Mouse (Mus musculus): ENCODE measurements around the gene Tiam1. TPM values are rescaled to one million over a fixed set of nuclear protein-coding genes. Genes with fewer than 3 reads are reported as not detected.

Tiam1 gene
- total RNA-seq, 2 experiments from 2014 or later, result 68.6 to 76.1 TPM

DNA sequence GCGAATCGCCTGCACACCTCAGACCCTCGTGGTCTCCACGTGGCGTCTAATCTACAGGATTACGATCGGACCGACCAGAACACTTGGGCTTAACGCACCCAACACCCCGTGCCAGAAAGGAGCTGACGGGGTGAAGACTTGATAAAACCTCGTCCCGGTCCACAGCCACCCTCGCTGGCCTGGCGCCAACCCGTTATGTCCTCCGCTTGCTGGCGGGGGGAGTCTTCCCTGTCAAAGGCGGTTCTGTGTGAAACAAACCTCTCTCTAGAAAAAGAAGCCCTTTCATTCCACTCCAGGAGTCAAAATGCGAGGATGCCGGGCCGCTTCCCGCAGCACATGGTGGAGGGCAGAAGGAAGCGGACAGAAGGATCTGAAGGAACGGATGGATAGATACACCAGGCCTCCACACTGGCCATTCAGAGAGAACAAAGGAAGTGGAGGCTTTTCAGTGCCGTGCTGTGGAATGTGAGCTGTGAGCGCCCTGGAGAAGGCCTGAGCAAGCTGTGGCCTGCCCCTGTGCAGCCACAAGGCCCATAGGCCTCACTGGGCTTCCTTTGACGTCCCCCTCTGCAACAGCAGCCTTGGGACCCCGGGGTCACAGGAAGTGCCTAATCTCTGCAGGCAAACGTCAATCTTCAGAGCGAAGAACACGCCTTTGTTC lies 131.9 kb downstream of the Tiam1 start:
- ATAC-seq (replicated peaks; ENCODE audit: poor library complexity, severe bottlenecking), result no peak

DNA sequence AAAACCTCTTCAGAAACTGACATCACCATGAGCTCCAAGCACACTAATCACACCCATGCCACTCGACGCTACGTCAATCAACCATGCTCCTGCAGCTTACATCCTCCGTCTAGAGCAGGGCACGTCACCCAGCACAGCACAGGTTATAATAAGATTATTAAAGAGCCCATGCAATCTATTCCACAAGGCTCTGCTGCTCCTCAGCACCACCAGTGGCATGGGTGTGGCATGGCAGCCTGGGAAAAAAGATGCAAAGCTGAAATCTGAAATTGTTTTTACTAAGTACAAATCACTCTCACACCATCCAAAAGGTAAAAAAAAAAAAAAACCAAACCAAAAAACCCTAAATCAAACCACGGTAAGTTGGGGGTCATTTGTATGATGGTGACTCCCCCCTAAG lies 135.1 kb downstream of the Tiam1 start:
- no peak for ATAC-seq (replicated peaks; ENCODE audit: poor library complexity, severe bottlenecking)

DNA sequence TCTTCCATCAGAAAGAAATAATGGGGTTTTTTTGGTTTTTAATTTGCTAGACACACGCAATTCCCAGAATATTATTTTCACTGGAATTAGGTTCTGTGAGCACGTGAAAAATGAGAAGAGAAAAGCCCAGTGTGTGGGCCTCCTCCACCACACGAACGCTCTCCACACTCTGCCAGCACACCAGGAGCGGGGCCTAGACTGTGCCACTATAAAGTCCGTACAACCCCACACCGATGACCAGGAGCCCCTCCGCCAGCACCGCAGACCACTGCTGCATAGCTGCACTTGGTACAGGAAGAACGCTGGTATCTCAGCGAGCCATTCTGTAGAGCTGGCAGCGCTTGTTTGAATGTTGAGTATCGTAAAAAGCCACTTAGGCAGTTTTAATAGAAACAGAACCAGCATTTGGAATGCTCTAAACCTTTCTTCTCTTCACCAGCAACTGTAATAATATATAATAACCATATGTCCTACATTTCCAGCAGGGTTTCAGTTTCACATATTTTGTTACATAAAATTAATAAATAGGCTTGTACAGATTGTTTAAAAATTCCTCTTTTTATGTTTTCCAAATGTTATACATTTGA lies 136.1 kb downstream of the Tiam1 start:
- ATAC-seq (replicated peaks; ENCODE audit: poor library complexity, severe bottlenecking), result no peak

GRCm38 (mm10) chr16:90003556-90003955 lies 140.0 kb downstream of the Tiam1 start:
- ATAC-seq (replicated peaks; ENCODE audit: poor library complexity, severe bottlenecking), result no peak

- no peak for ATAC-seq (replicated peaks; ENCODE audit: poor library complexity, severe bottlenecking)
Measured at GRCm38 (mm10) chr16:89995155-89995554, 148.4 kb downstream of the Tiam1 start.

- ATAC-seq (replicated peaks; ENCODE audit: poor library complexity, severe bottlenecking), result peak; percentile 87
Measured at GRCm38 (mm10) chr16:89993991-89994825, 149.4 kb downstream of the Tiam1 start.

GRCm38 (mm10) chr16:89993506-89993905 lies 150.1 kb downstream of the Tiam1 start:
- no peak for ATAC-seq (replicated peaks; ENCODE audit: poor library complexity, severe bottlenecking)

DNA sequence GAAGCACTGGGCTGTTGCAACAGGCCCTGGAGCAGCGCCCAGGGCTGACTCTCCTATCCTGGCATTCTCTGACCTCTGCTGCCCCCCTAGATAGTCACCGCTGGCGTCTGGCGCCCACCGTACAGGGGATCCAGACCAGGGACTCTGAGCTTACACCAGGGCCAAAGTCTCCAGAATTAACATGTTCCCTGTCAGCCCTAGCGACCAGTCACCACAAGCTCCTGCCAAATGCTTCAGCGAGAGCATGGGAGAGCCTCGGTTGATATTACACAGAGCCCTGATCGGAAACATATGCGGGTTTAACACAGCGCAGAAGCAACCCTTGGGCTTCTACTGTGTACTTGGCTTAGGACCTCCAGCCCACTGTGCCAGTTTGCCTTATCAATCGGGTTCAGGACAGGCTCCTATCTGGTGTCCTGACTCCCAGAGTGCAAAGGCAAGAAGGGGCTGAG lies 151.8 kb downstream of the Tiam1 start:
- ATAC-seq (replicated peaks; ENCODE audit: poor library complexity, severe bottlenecking), result no peak

DNA sequence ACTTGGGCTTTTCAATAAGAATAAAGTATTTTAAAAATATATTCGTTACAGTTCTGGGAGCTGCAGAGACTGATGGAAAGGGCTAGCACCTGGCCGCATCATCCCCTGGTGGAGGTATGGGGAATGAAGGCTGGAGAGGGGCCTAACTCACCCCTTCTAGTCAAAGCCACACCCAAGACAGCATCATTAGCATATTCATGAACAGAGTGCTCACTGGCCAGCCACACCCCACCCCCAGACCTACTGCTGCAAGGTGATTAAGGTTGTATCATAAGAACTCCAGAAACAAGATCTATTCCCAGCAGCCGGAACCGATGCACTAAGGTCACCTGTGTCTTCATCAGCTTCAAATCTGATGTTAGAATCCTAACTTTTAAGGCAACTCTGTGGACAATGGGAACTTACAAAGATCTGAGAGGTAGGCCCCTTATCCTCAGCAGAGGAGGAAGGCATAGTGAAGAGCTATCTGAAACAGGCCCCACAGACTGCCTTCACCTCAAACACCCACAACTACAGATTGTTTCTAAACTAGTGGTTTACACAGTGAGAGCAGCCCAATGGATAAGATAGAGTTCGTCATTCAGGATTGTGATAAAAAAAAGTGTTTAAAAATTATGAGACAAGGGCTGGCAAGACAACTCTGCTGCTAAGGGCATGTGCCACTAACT lies 153.1 kb downstream of the Tiam1 start:
- no peak for ATAC-seq (replicated peaks; ENCODE audit: poor library complexity, severe bottlenecking)

DNA sequence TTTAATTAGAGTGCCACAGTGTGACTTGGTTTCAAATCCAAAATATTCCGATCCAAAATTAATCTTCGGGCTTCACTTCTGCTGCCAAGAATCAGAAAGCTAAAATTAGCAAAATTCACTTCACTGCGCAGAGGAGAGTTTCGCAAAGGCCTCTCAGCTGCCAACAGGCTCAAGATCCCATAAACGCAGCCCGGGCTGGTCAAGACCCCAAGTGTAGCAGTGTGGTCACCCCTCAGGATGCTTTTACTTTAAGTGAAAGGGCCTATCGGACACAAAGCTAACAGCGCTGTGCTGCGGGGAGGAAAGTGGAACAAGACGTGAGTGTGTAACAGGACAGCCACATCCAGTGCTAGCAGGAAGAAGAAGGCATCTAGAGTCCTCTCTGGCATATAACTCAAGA lies 153.8 kb downstream of the Tiam1 start:
- ATAC-seq (replicated peaks; ENCODE audit: poor library complexity, severe bottlenecking), result no peak

DNA sequence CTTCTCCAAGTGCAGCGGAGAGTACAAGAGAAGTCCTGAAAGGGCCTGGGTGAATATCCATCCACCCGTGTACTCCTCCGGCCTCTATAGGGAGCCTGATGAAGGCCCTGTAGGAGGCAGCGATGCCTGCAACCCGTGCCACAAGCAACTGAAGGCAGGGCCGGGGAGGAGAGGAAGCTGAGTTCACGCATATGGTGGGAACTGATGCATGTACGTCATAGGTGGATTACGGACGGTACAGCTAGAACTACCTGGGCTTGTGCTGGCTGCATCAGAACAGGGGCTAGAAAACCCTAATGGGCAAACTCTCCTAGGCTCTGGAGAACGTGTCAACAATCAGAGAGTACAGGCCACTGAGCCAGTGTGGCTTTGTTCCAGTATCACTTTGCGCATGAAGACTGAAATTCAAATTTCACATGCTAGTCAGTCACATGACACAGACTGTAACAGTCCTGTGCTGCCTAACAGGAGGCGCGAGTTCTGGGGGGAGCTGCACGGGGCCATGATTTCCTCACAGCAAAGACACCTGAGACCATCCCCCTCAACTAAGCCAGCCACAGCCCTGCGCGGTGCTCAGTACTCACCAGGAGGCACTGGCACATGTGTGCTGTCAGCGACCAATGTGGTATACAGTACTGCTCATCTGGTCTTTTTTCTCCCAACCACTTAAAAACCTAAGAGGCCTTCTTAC lies 156.8 kb downstream of the Tiam1 start:
- peak; percentile 47 for ATAC-seq (replicated peaks; ENCODE audit: poor library complexity, severe bottlenecking)

- peak; percentile 81 for ATAC-seq (replicated peaks; ENCODE audit: poor library complexity, severe bottlenecking)
Measured at GRCm38 (mm10) chr16:89985702-89986481, 157.7 kb downstream of the Tiam1 start.

- ATAC-seq (replicated peaks; ENCODE audit: poor library complexity, severe bottlenecking), result peak; percentile 97
Measured at GRCm38 (mm10) chr16:89980075-89980744, 163.4 kb downstream of the Tiam1 start.

DNA sequence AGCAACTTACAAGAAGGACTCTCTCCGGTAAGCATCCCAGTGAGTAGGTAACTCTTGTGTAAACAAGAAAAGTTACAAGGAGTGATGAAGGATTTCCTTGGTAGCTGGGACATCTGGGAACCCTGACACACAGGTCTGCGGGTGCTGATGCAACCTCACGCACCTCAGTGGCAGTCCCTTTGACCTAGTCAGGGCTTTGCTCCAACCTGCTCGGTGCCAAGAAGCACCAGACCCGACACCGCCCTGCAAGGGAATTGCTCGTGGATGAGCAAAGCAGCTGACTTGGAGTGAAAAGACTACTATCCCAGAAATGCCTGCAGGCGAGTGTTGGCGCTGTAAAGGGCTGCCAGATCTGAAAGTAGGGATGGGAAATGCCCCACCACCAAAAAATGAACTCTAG lies 168.1 kb downstream of the Tiam1 start:
- no peak for ATAC-seq (replicated peaks; ENCODE audit: poor library complexity, severe bottlenecking)

DNA sequence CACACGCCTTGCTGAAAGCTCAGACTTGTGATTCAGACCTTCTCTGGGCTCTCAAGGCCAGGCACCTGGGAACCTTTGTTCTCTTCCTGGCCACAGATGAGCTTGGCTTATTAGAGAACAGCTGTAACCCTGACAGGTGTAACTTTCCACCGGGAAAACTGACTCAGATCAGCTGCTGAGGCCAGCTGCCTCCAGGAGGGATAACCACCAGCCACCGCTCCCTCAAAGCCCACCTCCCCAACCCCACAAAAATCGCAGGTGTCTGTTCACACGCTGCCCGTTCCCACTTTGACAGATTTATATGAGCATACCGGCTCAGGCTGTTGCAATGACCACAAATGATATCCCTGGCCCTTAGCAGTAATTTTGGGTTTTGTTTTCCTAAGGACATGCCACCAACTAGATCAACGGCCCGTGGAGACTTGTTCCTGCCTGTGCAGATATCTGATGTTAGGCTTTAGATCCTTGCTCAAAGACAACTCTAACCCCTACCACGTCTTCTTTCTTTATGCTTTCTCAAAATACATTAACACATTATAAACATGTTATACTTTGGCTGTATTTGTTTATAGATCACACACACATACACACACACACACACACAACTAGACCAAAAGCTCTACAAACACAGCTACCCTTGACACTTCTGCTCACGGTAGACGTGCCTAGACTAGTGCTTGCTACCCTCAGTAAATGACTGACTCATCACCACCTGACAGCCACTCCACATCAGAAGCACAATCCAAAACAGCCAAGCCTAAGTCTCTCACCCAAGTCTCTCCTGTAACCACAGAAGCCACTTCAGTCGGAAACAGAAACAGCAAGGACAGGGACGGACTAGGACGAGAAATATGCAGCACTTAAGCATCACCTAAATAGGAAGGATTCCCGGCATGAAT lies 169.5 kb downstream of the Tiam1 start:
- no peak for ATAC-seq (replicated peaks; ENCODE audit: poor library complexity, severe bottlenecking)

DNA sequence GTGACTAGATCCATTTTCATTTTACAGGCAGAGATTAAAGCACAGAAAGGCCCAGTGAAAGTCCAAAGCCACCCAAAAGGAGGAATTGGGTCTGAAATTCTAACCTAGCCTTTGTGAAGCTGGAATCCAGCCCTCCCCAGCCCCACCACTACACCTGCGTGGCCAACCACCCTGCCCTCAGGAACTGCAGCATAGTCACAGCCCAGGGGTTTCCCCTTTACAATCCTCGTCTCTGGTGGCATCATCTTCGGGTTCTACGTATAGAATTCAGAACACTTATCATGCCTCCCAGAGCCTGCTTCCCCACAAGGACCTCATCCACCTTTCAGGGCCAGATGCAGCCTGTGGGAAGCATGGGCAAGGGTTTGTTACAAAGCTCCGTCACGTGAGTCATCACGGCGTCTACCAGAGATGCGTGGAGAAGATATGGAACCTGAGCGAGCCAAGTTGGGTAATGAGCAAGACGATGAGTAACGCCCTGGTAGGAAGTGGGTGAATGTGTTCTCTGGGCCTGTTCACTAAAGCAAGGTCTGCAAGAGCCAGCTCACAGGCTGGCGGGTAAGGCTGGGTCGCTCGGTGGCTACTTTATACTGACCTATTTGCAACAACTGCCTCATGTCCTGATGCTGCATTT lies 170.6 kb downstream of the Tiam1 start:
- ATAC-seq (replicated peaks; ENCODE audit: poor library complexity, severe bottlenecking), result peak; percentile 91

GRCm38 (mm10) chr16:89972018-89972417 lies 171.6 kb downstream of the Tiam1 start:
- no peak for ATAC-seq (replicated peaks; ENCODE audit: poor library complexity, severe bottlenecking)

All from granulocyte monocyte progenitor cell, adult 5-6 weeks (primary cell).